Mouse (Mus musculus) embryonic facial prominence, embryonic 15.5 days (tissue): ENCODE results near the gene Mme. TPM values are rescaled to one million over a fixed set of nuclear protein-coding genes. Genes with fewer than 3 reads are reported as not detected.

Experiments used
- ATAC-seq: fragments of 200-750 bp; cut with Nextera tagmentation; 2 replicates; pipeline ENCODE4 v1.8.0; 2017; ENCODE audit warnings: low read depth, moderate TSS enrichment; ENCODE audit not compliant: insufficient number of reproducible peaks, low FRiP score, low TSS enrichment
- H3K27ac ChIP-seq: fragments of 300-500 bp; sonication (generic); replicated peaks from 2 replicates; pipeline ENCODE4 v1.5.1; 2015; ENCODE audit warnings: mild to moderate bottlenecking, inconsistent platforms
- H3K27me3 ChIP-seq: fragments of 300-500 bp; sonication (generic); 2 replicates; pipeline ENCODE4 v1.6.1; 2015; ENCODE audit warnings: inconsistent platforms
- H3K36me3 ChIP-seq: fragments of 300-500 bp; sonication (generic); 2 replicates; pipeline ENCODE4 v1.6.1; 2015; ENCODE audit warnings: mild to moderate bottlenecking, inconsistent platforms
- H3K4me1 ChIP-seq: fragments of 300-500 bp; sonication (generic); 2 replicates; pipeline ENCODE4 v1.6.1; 2015; ENCODE audit warnings: inconsistent platforms
- H3K4me2 ChIP-seq: fragments of 300-500 bp; sonication (generic); replicated peaks from 2 replicates; pipeline ENCODE4 v1.6.1; 2015; ENCODE audit warnings: mild to moderate bottlenecking, inconsistent platforms
- H3K4me3 ChIP-seq: fragments of 300-500 bp; sonication (generic); replicated peaks from 2 replicates; pipeline ENCODE4 v1.5.1; 2015; ENCODE audit warnings: mild to moderate bottlenecking, inconsistent platforms
- H3K9ac ChIP-seq: fragments of 300-500 bp; sonication (generic); 2 replicates; pipeline ENCODE4 v1.6.1; 2015; ENCODE audit warnings: inconsistent platforms
- H3K9me3 ChIP-seq: fragments of 300-500 bp; sonication (generic); replicated peaks from 2 replicates; pipeline ENCODE4 v1.6.1; 2016; ENCODE audit warnings: inconsistent platforms
- WGBS: fragments of 180-500 bp; shearing (Covaris S2); methylation state at CpG from one replicate; pipeline ENCODE4 v1.1.7; 2015; 5-methylcytosine and 5-hydroxymethylcytosine counted together
- polyA plus RNA-seq: library from polyadenylated mRNA; unstranded; fragments of >200 nt; fragmentation: Nextera tagmentation; extraction: Ambion mirVana; gene quantifications from 2 replicates; pipeline ENCODE4 v1.2.1, GENCODE M21; 2015

The Mme gene
- polyA plus RNA-seq, 1 experiment from 2014 or later = 48.7 TPM

DNA sequence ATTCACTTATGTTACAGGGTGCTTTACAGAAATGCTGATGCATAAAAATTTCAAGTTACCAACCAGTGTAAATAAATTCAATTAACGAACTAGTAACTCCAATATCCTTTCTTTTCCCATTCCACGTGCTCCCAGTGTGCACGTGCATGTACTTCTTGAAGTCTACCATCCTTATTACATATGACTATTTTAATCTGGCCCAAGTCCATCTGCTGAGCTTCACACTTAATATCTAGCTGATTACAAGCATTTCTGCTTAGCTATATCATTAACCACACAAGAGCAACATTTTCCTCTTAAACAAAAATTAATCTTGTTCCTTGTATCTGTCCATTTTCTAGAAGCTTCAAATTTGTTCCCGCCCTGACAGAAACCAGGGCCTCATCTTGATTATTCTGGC, 108.9 kb downstream of the Mme start:
- Histone ChIP-seq H3K27me3 (no peaks in the 10 kb centered on the region), H3K9me3 (no peaks in the 10 kb centered on the region), H3K36me3 (peaks cover 9% of the 10 kb centered on the region), H3K4me1 (no peaks in the 10 kb centered on the region), H3K27ac (no peak overlapping the region), H3K4me2 (no peak overlapping the region), H3K4me3 (no peak overlapping the region), H3K9ac (no peak overlapping the region)
- WGBS = 91% methylated on average over 4 of the region's 4 CpGs
- ATAC-seq = no peak

DNA sequence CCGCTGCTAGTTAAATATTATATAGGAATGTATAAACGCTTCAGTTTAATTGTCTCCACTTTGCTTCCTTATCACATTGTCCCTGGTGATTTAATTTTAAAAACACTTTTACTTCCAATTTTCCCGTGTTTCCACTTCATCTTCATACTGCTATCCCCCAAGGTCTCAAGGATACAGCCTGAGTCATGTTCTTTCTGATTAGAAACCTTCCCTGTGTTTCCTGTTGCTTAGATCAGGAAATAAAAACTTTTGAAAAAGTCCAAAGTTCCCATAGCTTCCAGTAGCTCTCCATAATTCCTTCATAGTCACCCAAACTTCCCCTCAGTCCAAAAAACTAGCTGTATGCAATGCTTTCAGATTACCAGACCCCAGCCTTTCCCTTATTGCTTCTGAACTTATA, 109.4 kb downstream of the Mme start:
- WGBS = 71% methylated on average over 3 of the region's 3 CpGs

GRCm38 (mm10) chr3:63351680-63352260, 110.4 kb downstream of the Mme start:
- H3K27me3 ChIP-seq = no peaks in the 10 kb centered on the region
- H3K4me1 ChIP-seq = no peaks in the 10 kb centered on the region
- H3K4me3 ChIP-seq = no peak overlapping the region
- 56% methylated on average over 1 of the region's 1 CpGs for WGBS
- no peaks in the 10 kb centered on the region for H3K9me3 ChIP-seq
- no peak for ATAC-seq
- peaks cover 9% of the 10 kb centered on the region for H3K36me3 ChIP-seq
- H3K9ac ChIP-seq = no peak overlapping the region
- no peak overlapping the region for H3K27ac ChIP-seq
- no peak overlapping the region for H3K4me2 ChIP-seq

More for the DNA sequence above, 109.4 kb downstream of the Mme start:
- no peaks in the 10 kb centered on the region for H3K27me3 ChIP-seq
- H3K4me1 ChIP-seq = no peaks in the 10 kb centered on the region
- H3K27ac ChIP-seq = no peak overlapping the region
- no peak for ATAC-seq
- H3K9ac ChIP-seq = no peak overlapping the region
- H3K4me3 ChIP-seq = no peak overlapping the region
- H3K4me2 ChIP-seq = no peak overlapping the region
- H3K9me3 ChIP-seq = no peaks in the 10 kb centered on the region
- peaks cover 9% of the 10 kb centered on the region for H3K36me3 ChIP-seq

DNA sequence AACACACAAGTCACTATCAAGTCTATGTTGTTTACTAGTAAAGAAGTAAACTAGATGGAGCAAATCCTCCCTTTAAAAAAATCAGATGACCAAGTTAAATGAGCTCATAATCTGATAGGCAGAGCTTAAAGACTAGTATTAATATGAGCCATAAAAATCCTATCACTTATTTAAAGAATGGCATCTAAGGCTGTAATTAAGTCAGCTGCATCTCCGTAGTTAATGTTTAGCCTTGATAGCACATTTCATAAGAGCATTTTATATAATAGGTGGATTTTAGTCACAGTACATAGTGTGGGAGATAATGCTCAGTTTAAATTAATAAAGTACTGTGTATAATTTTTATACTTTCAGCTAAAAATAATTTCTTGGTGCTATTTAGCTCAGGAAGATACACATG, 118.2 kb downstream of the Mme start:
- no peaks in the 10 kb centered on the region for H3K27me3 ChIP-seq
- no peak overlapping the region for H3K9ac ChIP-seq
- H3K9me3 ChIP-seq = no peaks in the 10 kb centered on the region
- no peak for ATAC-seq
- H3K36me3 ChIP-seq = peaks cover 3% of the 10 kb centered on the region; the same call in 1 of the 2 replicates
- no peak overlapping the region for H3K4me2 ChIP-seq
- 72% methylated on average over 1 of the region's 1 CpGs for WGBS
- no peak overlapping the region for H3K27ac ChIP-seq
- no peaks in the 10 kb centered on the region for H3K4me1 ChIP-seq
- H3K4me3 ChIP-seq = no peak overlapping the region

DNA sequence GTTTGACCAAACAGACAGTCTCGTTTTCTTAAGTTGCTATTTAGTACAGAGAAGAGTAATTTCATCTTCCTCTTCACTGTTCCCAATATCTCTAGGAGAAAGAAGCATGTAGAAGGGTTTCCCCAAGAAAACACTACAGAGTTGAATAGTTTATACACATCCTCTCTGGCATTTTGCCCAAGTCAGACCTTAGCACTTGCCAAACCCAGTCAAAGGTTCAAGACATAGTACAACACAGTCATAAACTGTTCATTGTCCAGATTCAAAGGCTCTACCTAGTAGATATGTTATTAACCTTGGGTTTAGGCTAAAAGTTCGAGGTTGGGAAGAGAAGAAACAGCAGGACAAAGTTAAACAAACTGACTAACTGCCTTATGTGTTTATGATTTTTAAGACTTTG, 143.7 kb downstream of the Mme start:
- H3K4me3 ChIP-seq = no peak overlapping the region
- no peaks in the 10 kb centered on the region for H3K9me3 ChIP-seq
- no peaks in the 10 kb centered on the region for H3K4me1 ChIP-seq
- ATAC-seq = no peak
- H3K27ac ChIP-seq = no peak overlapping the region
- no peaks in the 10 kb centered on the region for H3K27me3 ChIP-seq
- 66% methylated on average over 2 of the region's 2 CpGs for WGBS
- H3K4me2 ChIP-seq = no peak overlapping the region
- no peaks in the 10 kb centered on the region for H3K36me3 ChIP-seq
- no peak overlapping the region for H3K9ac ChIP-seq

DNA sequence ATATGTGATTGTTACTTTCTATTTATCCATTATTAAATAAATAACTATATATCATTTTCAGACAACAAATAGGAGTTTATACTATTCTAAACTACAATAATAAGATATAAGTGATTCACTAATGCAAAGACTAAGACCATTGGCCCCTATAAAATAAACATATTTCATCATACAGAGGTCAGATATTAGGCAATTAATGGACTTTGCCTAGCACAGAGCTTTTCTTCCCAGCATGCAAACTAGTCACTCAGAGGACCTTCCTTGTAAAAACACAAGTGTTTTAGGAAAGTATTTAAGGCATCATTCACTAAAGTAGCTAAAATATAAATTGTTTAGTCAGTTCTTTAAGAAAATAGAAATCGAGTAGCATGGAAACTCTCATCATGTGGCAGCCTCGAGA, 149.4 kb downstream of the Mme start:
- H3K9ac ChIP-seq = no peak overlapping the region
- no peaks in the 10 kb centered on the region for H3K9me3 ChIP-seq
- 65% methylated on average over 2 of the region's 2 CpGs for WGBS
- H3K4me2 ChIP-seq = no peak overlapping the region
- no peaks in the 10 kb centered on the region for H3K36me3 ChIP-seq
- no peak for ATAC-seq
- H3K27ac ChIP-seq = no peak overlapping the region
- no peaks in the 10 kb centered on the region for H3K4me1 ChIP-seq
- no peak overlapping the region for H3K4me3 ChIP-seq
- no peaks in the 10 kb centered on the region for H3K27me3 ChIP-seq

DNA sequence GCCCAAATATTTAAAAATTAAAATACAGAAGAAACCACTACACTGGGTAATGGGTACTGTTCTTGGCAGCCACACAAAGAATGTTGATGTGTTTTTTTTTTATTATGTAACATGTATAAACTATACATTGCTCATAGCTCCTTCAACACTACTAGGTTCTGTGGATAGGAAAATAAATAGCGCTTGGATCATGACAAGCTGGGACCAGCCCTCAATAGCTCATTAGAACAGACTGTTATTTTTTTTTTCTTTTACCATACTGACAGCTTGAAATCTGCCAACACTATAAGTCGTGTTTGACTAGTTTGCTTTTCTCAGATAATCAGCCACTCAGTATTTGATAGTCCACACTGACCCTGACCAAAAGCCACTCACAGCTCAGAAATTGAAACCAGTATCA, 150.0 kb downstream of the Mme start:
- WGBS = 54% methylated on average over 2 of the region's 2 CpGs
- H3K9me3 ChIP-seq = no peaks in the 10 kb centered on the region

DNA sequence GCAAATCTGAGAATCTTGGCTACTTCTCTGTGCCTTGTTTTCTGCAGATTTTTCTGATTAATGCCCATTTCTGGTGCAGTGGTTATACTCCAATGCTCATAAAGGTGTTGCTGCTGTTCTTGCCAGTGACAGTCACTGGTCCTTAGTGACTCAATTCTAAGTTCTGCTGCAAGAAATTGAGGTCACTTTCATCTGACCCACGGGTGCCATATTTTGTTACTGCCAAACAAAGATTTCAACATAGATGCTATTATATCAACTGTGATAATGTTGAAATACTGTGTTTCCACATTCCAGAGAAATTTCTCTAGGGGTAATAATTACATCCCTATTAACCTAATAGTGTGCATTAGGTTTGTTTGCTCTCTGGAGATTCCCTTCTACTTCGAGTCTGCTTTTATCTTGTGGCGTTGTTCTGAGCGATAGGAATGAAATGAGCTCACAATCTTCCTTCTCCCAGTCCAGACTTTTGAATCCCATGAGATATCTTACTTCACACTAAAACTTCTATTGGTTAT, 153.1 kb downstream of the Mme start:
- Histone ChIP-seq H3K4me2 (no peak overlapping the region), H3K4me1 (no peaks in the 10 kb centered on the region), H3K9me3 (no peaks in the 10 kb centered on the region), H3K4me3 (no peak overlapping the region), H3K9ac (no peak overlapping the region), H3K27ac (no peak overlapping the region), H3K27me3 (no peaks in the 10 kb centered on the region), H3K36me3 (no peaks in the 10 kb centered on the region)
- 72% methylated on average over 4 of the region's 4 CpGs for WGBS
- ATAC-seq = no peak

More for the DNA sequence above, 150.0 kb downstream of the Mme start:
- H3K36me3 ChIP-seq = no peaks in the 10 kb centered on the region
- no peak overlapping the region for H3K9ac ChIP-seq
- ATAC-seq = no peak
- no peak overlapping the region for H3K4me3 ChIP-seq
- H3K27me3 ChIP-seq = no peaks in the 10 kb centered on the region
- no peaks in the 10 kb centered on the region for H3K4me1 ChIP-seq
- no peak overlapping the region for H3K4me2 ChIP-seq
- H3K27ac ChIP-seq = no peak overlapping the region

DNA sequence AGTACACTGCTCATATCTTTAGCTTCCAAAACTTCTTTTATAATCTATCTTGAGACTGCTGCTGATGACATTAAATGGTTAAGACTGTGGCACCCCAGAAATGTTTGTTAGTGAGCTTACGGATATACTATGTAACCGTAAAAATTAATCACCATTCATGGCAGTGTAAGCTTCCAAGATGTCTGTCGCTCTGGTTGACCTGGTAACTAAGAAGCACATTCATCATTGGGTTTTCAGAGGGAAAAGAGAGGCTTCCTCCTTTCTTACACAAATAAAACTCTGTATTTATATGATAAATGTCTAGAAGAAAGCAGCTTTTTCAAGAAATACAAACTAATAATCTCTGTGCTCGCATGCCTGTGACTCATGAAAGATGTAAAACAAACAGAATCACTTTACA, 156.8 kb downstream of the Mme start:
- no peaks in the 10 kb centered on the region for H3K4me1 ChIP-seq
- H3K27me3 ChIP-seq = no peaks in the 10 kb centered on the region
- no peak overlapping the region for H3K4me2 ChIP-seq
- H3K36me3 ChIP-seq = no peaks in the 10 kb centered on the region
- H3K4me3 ChIP-seq = no peak overlapping the region
- H3K9me3 ChIP-seq = no peaks in the 10 kb centered on the region
- no peak overlapping the region for H3K27ac ChIP-seq
- no peak for ATAC-seq
- no peak overlapping the region for H3K9ac ChIP-seq
- 85% methylated on average over 4 of the region's 4 CpGs for WGBS

DNA sequence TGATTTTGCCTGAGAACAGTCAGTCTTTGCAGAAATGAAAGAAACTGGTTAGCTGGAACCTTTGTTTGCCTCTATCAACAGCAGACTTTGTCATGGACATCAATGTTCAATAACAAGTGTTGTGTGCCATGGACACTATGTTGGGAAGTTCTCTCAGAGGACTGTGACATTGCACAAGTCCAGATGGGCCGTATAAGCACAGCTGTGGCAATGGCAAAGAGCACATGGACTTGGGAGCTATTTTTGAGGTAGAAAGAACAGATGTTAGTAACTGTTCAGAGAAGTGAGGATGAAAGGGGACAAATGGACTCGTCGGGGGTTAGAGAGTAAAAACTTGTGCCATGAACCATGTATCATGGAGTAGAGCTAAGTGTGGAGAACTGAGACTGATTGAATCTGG, 165.1 kb downstream of the Mme start:
- Histone ChIP-seq H3K4me3 (no peak overlapping the region), H3K9me3 (no peaks in the 10 kb centered on the region), H3K36me3 (no peaks in the 10 kb centered on the region), H3K4me2 (no peak overlapping the region), H3K27ac (no peak overlapping the region), H3K27me3 (no peaks in the 10 kb centered on the region), H3K9ac (no peak overlapping the region), H3K4me1 (no peaks in the 10 kb centered on the region)
- 82% methylated on average over 3 of the region's 3 CpGs for WGBS
- ATAC-seq = no peak

DNA sequence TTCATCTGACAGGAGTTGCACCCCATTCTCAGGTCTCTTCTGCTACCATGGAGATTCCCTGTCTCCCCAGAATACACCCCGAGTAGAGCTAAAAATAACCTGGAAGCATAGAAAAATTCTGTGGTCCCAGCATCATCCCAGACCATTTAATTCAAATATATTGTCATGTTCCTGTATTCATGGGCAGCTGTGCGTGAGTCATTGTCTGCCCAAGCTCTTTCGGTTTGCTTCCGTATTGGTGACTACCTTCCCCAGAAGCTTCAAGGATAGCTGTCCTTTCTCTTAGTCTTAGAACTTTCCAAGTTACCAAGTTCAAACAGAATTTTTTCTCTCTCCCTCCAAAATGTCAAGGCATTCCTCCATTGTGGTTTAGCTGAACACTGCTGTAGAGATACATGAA, 169.7 kb downstream of the Mme start:
- ATAC-seq = no peak

GRCm38 (mm10) chr3:63412220-63412937, 171.0 kb downstream of the Mme start:
- H3K9me3 ChIP-seq = no peaks in the 10 kb centered on the region
- no peaks in the 10 kb centered on the region for H3K36me3 ChIP-seq
- ATAC-seq = no peak
- no peak overlapping the region for H3K4me3 ChIP-seq
- no peak overlapping the region for H3K4me2 ChIP-seq
- H3K4me1 ChIP-seq = peaks cover 8% of the 10 kb centered on the region; the same call in 1 of the 2 replicates
- no peaks in the 10 kb centered on the region for H3K27me3 ChIP-seq
- WGBS = 28% methylated on average over 6 of the region's 6 CpGs
- no peak overlapping the region for H3K27ac ChIP-seq
- no peak overlapping the region for H3K9ac ChIP-seq

More for the DNA sequence above, 169.7 kb downstream of the Mme start:
- no peak overlapping the region for H3K4me2 ChIP-seq
- H3K27ac ChIP-seq = no peak overlapping the region
- no peaks in the 10 kb centered on the region for H3K27me3 ChIP-seq
- H3K9ac ChIP-seq = no peak overlapping the region
- no peaks in the 10 kb centered on the region for H3K9me3 ChIP-seq
- H3K4me1 ChIP-seq = peaks cover 8% of the 10 kb centered on the region; the same call in 1 of the 2 replicates
- WGBS = 92% methylated on average over 4 of the region's 4 CpGs
- H3K36me3 ChIP-seq = no peaks in the 10 kb centered on the region
- H3K4me3 ChIP-seq = no peak overlapping the region
